Mouse (Mus musculus): ENCODE results near the gene Galnt13. TPM values are rescaled to one million over a fixed set of nuclear protein-coding genes. Genes with fewer than 3 reads are reported as not detected.

The Galnt13 gene
- polyA plus RNA-seq, 1 experiment = not detected

GRCm38 (mm10) chr2:54442734-54443500, 6.8 kb downstream of the Galnt13 start:
- H3K4me3 ChIP-seq (ENCODE audit: low read depth, low read length) = no peak overlapping the region
- no peak overlapping the region for H3K9ac ChIP-seq (ENCODE audit: low read depth, poor library complexity, severe bottlenecking)
- TF ChIP-seq EP300 (IDR thresholded peaks at IDR 0.05; ENCODE audit: insufficient read depth, low read depth, low read length) = no peak
- TF ChIP-seq CTCF (IDR thresholded peaks at IDR 0.05; ENCODE audit: low read depth, low read length) = no peak
- no peak for TF ChIP-seq POLR2A (IDR thresholded peaks at IDR 0.05; ENCODE audit: insufficient read depth, low read length)
- H3K9me3 ChIP-seq (replicated peaks; ENCODE audit: control insufficient read depth, insufficient read depth, low read length, poor library complexity, severe bottlenecking) = no peaks in the 10 kb centered on the region
- no peaks in the 10 kb centered on the region for H3K27me3 ChIP-seq (ENCODE audit: control insufficient read depth, insufficient read depth, low read length, poor library complexity, severe bottlenecking)
- H3K4me1 ChIP-seq (ENCODE audit: control insufficient read depth, insufficient read depth, low read length) = no peaks in the 10 kb centered on the region
- H3K36me3 ChIP-seq (ENCODE audit: control insufficient read depth, insufficient read depth, low read length, poor library complexity, severe bottlenecking) = no peaks in the 10 kb centered on the region
- no peak overlapping the region for H3K27ac ChIP-seq (ENCODE audit: insufficient read depth, low read length)

DNA sequence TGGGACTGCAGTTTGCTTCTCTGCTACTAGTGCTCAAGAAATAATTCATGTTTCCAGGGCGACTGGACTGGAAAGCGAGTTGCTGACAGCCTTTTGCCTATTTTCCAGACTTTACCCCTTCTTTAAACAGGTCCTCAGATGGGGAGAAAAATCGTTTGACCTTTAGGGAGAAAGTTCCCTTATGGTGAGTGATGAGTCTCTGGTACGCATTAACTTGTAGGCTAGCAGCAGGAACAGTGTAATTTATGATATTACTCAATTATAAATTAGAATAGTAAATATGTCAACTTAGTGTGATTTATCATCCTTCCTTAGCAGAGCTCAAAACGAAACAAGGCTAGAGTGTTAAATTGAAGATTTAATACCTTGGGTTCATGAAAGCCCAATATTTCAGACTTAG, 47.3 kb downstream of the Galnt13 start:
- Histone ChIP-seq H3K27ac (ENCODE audit: insufficient read depth, low read length) (no peak overlapping the region), H3K27me3 (ENCODE audit: control insufficient read depth, insufficient read depth, low read length, poor library complexity, severe bottlenecking) (no peaks in the 10 kb centered on the region), H3K9ac (ENCODE audit: low read depth, poor library complexity, severe bottlenecking) (no peak overlapping the region), H3K36me3 (ENCODE audit: control insufficient read depth, insufficient read depth, low read length, poor library complexity, severe bottlenecking) (no peaks in the 10 kb centered on the region), H3K4me3 (ENCODE audit: low read depth, low read length) (no peak overlapping the region), H3K4me1 (ENCODE audit: control insufficient read depth, insufficient read depth, low read length) (no peaks in the 10 kb centered on the region), H3K9me3 (replicated peaks; ENCODE audit: control insufficient read depth, insufficient read depth, low read length, poor library complexity, severe bottlenecking) (no peaks in the 10 kb centered on the region)
- no peak for TF ChIP-seq CTCF (IDR thresholded peaks at IDR 0.05; ENCODE audit: low read depth, low read length)
- TF ChIP-seq POLR2A (IDR thresholded peaks at IDR 0.05; ENCODE audit: insufficient read depth, low read length) = no peak
- no peak for TF ChIP-seq EP300 (IDR thresholded peaks at IDR 0.05; ENCODE audit: insufficient read depth, low read depth, low read length)

- H3K27ac ChIP-seq (ENCODE audit: insufficient read depth, low read length) = no peak overlapping the region
- H3K36me3 ChIP-seq (ENCODE audit: control insufficient read depth, insufficient read depth, low read length, poor library complexity, severe bottlenecking) = no peaks in the 10 kb centered on the region
- TF ChIP-seq EP300 (IDR thresholded peaks at IDR 0.05; ENCODE audit: insufficient read depth, low read depth, low read length) (no peak), POLR2A (IDR thresholded peaks at IDR 0.05; ENCODE audit: insufficient read depth, low read length) (no peak), CTCF (IDR thresholded peaks at IDR 0.05; ENCODE audit: low read depth, low read length) (no peak)
- no peaks in the 10 kb centered on the region for H3K27me3 ChIP-seq (ENCODE audit: control insufficient read depth, insufficient read depth, low read length, poor library complexity, severe bottlenecking)
- no peak overlapping the region for H3K9ac ChIP-seq (ENCODE audit: low read depth, poor library complexity, severe bottlenecking)
- H3K4me1 ChIP-seq (ENCODE audit: control insufficient read depth, insufficient read depth, low read length) = no peaks in the 10 kb centered on the region
- no peaks in the 10 kb centered on the region for H3K9me3 ChIP-seq (replicated peaks; ENCODE audit: control insufficient read depth, insufficient read depth, low read length, poor library complexity, severe bottlenecking)
- no peak overlapping the region for H3K4me3 ChIP-seq (ENCODE audit: low read depth, low read length)
These were observed 86.9 kb downstream of the Galnt13 start for GRCm38 (mm10) chr2:54522989-54523388.

GRCm38 (mm10) chr2:54527073-54527472, 91.0 kb downstream of the Galnt13 start:
- no peaks in the 10 kb centered on the region for H3K36me3 ChIP-seq (ENCODE audit: control insufficient read depth, insufficient read depth, low read length, poor library complexity, severe bottlenecking)
- no peaks in the 10 kb centered on the region for H3K4me1 ChIP-seq (ENCODE audit: control insufficient read depth, insufficient read depth, low read length)
- no peaks in the 10 kb centered on the region for H3K27me3 ChIP-seq (ENCODE audit: control insufficient read depth, insufficient read depth, low read length, poor library complexity, severe bottlenecking)
- no peak for TF ChIP-seq POLR2A (IDR thresholded peaks at IDR 0.05; ENCODE audit: insufficient read depth, low read length)
- no peak for TF ChIP-seq EP300 (IDR thresholded peaks at IDR 0.05; ENCODE audit: insufficient read depth, low read depth, low read length)
- no peak for TF ChIP-seq CTCF (IDR thresholded peaks at IDR 0.05; ENCODE audit: low read depth, low read length)
- H3K4me3 ChIP-seq (ENCODE audit: low read depth, low read length) = no peak overlapping the region
- H3K27ac ChIP-seq (ENCODE audit: insufficient read depth, low read length) = no peak overlapping the region
- no peaks in the 10 kb centered on the region for H3K9me3 ChIP-seq (replicated peaks; ENCODE audit: control insufficient read depth, insufficient read depth, low read length, poor library complexity, severe bottlenecking)
- no peak overlapping the region for H3K9ac ChIP-seq (ENCODE audit: low read depth, poor library complexity, severe bottlenecking)

GRCm38 (mm10) chr2:54558357-54559153, 122.4 kb downstream of the Galnt13 start:
- Histone ChIP-seq H3K9ac (ENCODE audit: low read depth, poor library complexity, severe bottlenecking) (no peak overlapping the region), H3K4me3 (ENCODE audit: low read depth, low read length) (no peak overlapping the region)
- TF ChIP-seq POLR2A (IDR thresholded peaks at IDR 0.05; ENCODE audit: insufficient read depth, low read length) (no peak), CTCF (IDR thresholded peaks at IDR 0.05; ENCODE audit: low read depth, low read length) (no peak), EP300 (IDR thresholded peaks at IDR 0.05; ENCODE audit: insufficient read depth, low read depth, low read length) (no peak)

DNA sequence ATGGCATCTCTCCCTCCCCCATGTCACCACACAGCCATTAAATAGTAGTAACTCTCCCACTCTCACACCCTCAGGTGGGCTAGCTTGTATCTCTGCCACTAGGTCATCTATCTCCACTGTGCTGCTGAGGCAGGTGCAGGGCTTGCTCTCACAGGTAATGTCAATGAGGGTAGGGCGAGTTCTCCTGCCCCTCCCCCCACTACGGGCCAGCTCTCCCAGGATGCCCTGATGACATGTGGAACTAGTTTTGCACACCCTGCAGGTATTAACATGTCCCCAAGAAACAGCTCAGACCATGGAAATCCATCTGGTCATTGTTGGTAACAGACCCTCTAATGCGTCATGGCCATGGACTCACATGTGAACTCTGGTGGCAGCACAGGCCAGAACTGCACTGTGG, 129.0 kb downstream of the Galnt13 start:
- TF ChIP-seq POLR2A (IDR thresholded peaks at IDR 0.05; ENCODE audit: insufficient read depth, low read length) = no peak
- TF ChIP-seq EP300 (IDR thresholded peaks at IDR 0.05; ENCODE audit: insufficient read depth, low read depth, low read length) = no peak
- no peak for TF ChIP-seq CTCF (IDR thresholded peaks at IDR 0.05; ENCODE audit: low read depth, low read length)
- no peaks in the 10 kb centered on the region for H3K27me3 ChIP-seq (ENCODE audit: control insufficient read depth, insufficient read depth, low read length, poor library complexity, severe bottlenecking)
- H3K27ac ChIP-seq (ENCODE audit: insufficient read depth, low read length) = no peak overlapping the region
- H3K9ac ChIP-seq (ENCODE audit: low read depth, poor library complexity, severe bottlenecking) = no peak overlapping the region
- H3K36me3 ChIP-seq (ENCODE audit: control insufficient read depth, insufficient read depth, low read length, poor library complexity, severe bottlenecking) = no peaks in the 10 kb centered on the region
- no peaks in the 10 kb centered on the region for H3K9me3 ChIP-seq (replicated peaks; ENCODE audit: control insufficient read depth, insufficient read depth, low read length, poor library complexity, severe bottlenecking)
- no peaks in the 10 kb centered on the region for H3K4me1 ChIP-seq (ENCODE audit: control insufficient read depth, insufficient read depth, low read length)
- H3K4me3 ChIP-seq (ENCODE audit: low read depth, low read length) = no peak overlapping the region

More at GRCm38 (mm10) chr2:54558357-54559153, 122.4 kb downstream of the Galnt13 start:
- Histone ChIP-seq H3K36me3 (ENCODE audit: control insufficient read depth, insufficient read depth, low read length, poor library complexity, severe bottlenecking) (no peaks in the 10 kb centered on the region), H3K9me3 (replicated peaks; ENCODE audit: control insufficient read depth, insufficient read depth, low read length, poor library complexity, severe bottlenecking) (no peaks in the 10 kb centered on the region), H3K27ac (ENCODE audit: insufficient read depth, low read length) (no peak overlapping the region), H3K27me3 (ENCODE audit: control insufficient read depth, insufficient read depth, low read length, poor library complexity, severe bottlenecking) (no peaks in the 10 kb centered on the region), H3K4me1 (ENCODE audit: control insufficient read depth, insufficient read depth, low read length) (no peaks in the 10 kb centered on the region)
